Mouse (Mus musculus) testis, postnatal 10 days (tissue): ENCODE measurements at regions not wholly inside any gene's neighbourhood (a gene's known extent, or its start where the extent isn't known, plus 50 kb on each side); places are given as distances from the start of the nearest gene placed in this dataset.
"Not testable (repeated sequence)": the region's sequence is repeated elsewhere in the genome, so short reads cannot be mapped to it uniquely, and the experiment has no call there.

Experiments
- DNase-seq: peaks from one replicate; pipeline ENCODE4 v3.0.0; 2021; ENCODE audit warnings: low spot score

DNA sequence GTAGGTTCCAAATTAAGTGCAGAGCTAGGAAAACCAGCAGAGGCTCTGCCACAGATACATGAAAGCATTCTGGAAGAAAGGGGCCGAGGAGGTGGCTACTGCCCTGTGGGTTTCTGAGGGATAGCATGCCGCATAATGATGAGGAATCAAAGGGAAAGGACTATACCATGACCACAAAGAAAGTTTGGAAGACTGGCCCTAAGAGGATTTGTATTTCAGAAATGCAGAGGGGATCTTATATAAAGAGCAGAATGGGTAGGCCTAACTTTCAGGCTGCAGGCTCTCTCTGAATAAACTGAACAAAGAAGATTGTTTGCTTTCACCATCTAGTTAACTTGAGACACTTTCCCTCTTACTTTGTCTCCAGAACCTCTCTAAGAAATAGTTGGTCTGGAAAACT is 777.9 kb downstream of the Basp1 start:
- DNase-seq: no peak

- DNase-seq: peak; percentile 75
Observed at GRCm38 (mm10) chr15:24596242-24596641, 817.3 kb downstream of the Basp1 start.

GRCm38 (mm10) chr15:24588943-24589342 is 824.6 kb downstream of the Basp1 start:
- DNase-seq: peak; percentile 81

DNA sequence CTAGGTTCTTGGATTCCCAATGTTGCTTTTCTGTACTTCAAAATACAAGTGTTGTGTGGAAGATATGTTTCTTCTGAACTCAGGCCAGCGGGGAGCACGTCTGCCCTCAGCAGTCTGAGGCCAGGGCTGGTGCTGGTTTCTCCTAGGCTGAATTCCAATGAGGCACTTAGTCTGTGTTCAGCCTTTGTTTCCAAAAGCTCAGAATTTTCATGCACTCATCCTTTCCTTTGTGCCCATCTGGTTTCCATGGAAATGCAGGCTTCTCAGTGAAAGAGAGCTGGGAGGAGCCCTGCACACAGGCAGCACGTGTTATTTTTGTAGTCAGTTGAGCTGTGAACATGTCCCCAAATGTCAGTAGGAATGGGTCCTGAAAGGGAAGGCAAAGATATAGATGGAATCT is 846.6 kb downstream of the Basp1 start:
- DNase-seq: no peak

GRCm38 (mm10) chr15:24556806-24557205 is 856.8 kb downstream of the Basp1 start:
- no peak for DNase-seq

- DNase-seq: no peak
Observed at GRCm38 (mm10) chr15:24550108-24550507, 863.5 kb downstream of the Basp1 start.

DNA sequence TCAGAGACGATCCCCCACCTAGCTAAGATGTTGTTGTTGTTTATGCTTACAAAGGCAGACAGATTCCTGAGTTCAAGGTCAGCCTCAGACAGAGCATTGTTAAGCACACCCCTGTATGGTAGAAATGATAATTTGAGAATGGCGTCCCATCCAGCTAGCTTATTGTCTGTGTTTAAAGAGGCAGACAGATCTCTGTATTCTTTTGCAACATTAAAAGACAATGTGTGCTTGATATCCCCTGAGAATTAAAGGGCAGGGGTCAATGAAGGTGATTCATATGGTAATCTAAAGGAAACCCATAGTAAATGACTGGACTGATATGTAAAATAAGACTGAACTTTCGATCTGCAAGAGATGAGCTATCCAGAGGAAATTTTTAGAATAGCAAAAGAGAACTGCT is 883.5 kb downstream of the Basp1 start:
- DNase-seq: no peak

- no peak for DNase-seq
Observed at GRCm38 (mm10) chr15:24527379-24527778, 886.2 kb downstream of the Basp1 start.

GRCm38 (mm10) chr15:24513926-24514325 is 899.6 kb downstream of the Basp1 start:
- no peak for DNase-seq

GRCm38 (mm10) chr15:24501907-24502559 is 911.5 kb downstream of the Basp1 start:
- DNase-seq: no peak

GRCm38 (mm10) chr15:24486235-24486634 is 927.3 kb downstream of the Basp1 start:
- no peak for DNase-seq

GRCm38 (mm10) chr15:24468239-24468638 is 945.3 kb downstream of the Basp1 start:
- no peak for DNase-seq

DNA sequence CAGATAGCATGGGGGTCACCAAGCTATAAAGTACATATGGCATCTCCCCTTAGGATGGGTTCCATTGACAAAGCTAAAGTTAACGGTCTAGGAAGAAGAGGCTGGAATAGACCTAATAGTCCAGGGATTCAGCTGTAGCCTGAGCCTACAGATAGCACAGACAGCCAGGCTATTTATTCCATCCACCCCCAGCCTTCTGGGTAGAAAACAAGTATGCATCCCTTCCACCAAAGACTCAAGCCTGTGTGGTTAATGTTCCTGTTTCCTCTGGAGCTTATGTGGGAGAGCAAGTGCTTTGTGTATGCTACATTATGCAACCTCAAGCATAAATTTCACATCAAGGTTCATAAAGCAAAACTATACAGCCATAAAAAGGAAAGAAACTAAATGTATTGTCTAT is 955.8 kb downstream of the Basp1 start:
- DNase-seq: no peak

DNA sequence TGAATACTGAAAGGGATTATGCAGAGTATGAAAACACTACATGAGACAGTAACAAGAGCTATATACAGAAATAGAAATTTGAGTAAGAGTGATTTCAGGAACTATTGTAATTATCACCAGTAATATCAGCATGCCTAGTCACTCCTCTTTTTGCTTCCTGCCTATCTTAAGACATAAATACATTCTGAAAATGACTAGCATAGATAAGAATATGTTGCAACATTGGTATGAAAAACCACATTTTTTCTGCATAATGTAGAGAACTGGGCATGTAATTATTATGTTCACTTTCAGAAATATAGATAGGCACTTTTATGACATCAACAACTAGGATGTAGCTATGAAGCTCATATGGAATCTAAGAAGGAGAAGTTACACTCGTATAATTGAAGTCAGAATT is 980.5 kb downstream of the Basp1 start:
- no peak for DNase-seq

GRCm38 (mm10) chr15:24429154-24429553 is 984.4 kb downstream of the Basp1 start:
- DNase-seq: no peak

DNA sequence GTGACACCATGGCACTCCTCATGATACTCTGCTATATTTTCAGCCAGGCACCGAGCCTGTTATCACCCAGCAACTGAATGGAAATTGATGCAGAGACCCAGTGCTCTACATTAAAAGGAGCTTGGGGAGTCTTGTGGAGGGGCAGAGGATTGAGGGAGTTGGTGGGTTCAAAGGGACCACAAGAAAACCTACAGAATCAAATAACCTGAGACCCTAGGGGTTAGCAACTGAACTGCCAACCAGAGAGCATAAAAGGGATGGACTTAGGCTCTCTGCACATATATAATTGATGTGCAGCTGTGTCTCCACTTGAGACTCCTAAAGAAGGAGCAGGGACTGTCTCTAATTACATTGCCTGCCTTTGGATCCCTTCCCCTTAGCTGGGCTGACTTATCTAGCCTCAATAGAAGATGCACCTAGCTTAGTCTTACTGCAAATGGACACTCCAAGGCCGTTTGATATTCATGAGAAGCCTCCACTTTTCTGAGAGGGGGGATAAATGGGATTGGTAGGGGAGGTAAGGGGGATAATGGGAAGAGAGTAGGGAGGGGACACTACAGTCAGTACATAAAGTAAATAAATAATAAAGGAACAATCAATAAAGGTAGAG is 991.1 kb downstream of the Basp1 start:
- DNase-seq: no peak

GRCm38 (mm10) chr15:24419736-24420135 is 993.8 kb downstream of the Basp1 start:
- DNase-seq: no peak

- DNase-seq: no peak
Observed at GRCm38 (mm10) chr15:24419186-24419585, 994.4 kb downstream of the Basp1 start.

DNA sequence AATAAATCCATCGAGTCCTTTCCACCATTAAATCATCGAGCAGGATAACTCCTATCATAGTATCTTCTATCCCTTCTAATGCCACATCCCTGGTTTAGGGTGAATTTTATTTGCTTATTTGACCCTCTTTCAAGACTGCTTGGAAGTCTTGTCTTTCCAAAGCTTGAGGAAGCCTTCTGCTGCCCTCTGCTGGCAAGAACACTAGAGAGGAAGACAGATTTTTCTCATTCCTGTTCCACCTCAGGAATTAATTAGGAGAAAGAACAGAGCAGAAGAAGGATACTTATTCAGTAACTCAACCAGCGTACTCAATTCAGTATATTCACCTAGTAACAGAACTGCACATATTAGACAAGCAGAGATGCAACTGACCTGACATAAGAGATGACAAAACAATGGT is 1005.9 kb downstream of the Basp1 start:
- DNase-seq: peak; percentile 75

GRCm38 (mm10) chr15:24405305-24405704 is 1008.3 kb downstream of the Basp1 start:
- DNase-seq: no peak

DNA sequence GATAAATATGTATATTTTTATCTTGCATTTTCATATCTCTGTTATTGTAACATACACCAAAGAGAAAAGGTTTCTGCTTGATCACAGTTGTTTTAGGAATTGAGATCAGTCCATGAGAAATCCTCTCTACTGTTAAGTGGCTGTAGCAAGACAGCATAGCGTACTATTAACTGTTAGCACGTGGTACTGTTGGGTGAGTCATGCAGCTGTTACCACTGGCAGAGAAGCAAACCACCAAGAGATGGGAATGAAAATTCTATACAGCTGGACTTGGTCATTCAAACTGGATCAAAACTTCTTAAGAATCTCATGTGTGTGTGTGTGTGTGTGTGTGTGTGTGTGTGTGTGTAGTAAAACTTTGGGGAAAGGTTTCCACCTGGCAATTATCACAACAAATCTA is 1013.5 kb downstream of the Basp1 start:
- no peak for DNase-seq

DNA sequence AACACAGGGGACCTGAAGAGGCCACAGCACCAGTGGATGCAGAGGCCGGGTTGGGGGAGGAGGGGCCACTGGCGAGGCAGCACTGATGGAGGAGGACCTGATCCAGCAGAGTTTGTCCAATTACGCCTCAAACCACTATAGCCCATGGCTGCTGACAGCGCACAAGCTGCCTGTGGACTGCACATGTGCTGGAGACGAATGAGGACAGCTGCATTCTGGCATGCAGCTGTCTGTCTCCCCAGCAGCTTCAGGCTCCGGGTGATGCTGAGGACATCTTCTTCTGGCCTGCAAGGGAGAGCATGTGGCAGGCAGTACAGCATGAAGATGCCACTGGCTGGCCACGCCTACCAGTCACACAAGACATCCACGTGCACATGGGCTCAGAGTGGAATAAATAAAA is 1055.2 kb downstream of the Basp1 start:
- DNase-seq: no peak

GRCm38 (mm10) chr15:24348975-24349560 is 1064.5 kb downstream of the Basp1 start:
- DNase-seq: no peak

- DNase-seq: not testable (repeated sequence)
Observed at GRCm38 (mm10) chr15:24335876-24336275, 1077.7 kb downstream of the Basp1 start.
